Mouse (Mus musculus) myocyte (in vitro differentiated cells): ENCODE measurements around the gene Rbm38. TPM values are rescaled to one million over a fixed set of nuclear protein-coding genes. Genes with fewer than 3 reads are reported as not detected.

Experiments
- H3K27me3 ChIP-seq: one replicate; pipeline ENCODE4 v1.6.1; 2011; ENCODE audit not compliant: control insufficient read depth, insufficient read depth, insufficient read length
- H3K36me3 ChIP-seq: one replicate; pipeline ENCODE4 v1.6.1; 2011; ENCODE audit not compliant: control insufficient read depth, insufficient read depth
- H3K4me2 ChIP-seq: one replicate; pipeline ENCODE4 v1.6.1; 2011; ENCODE audit warnings: low read depth, control low read depth
- H3K4me3 ChIP-seq: one replicate; pipeline ENCODE4 v1.5.1; 2011; ENCODE audit warnings: mild to moderate bottlenecking, control low read depth, moderate library complexity
- H3K79me2 ChIP-seq: one replicate; pipeline ENCODE4 v1.6.1; 2011; ENCODE audit not compliant: control insufficient read depth, insufficient read depth
- H3ac ChIP-seq: one replicate; pipeline ENCODE4 v1.6.1; 2011; ENCODE audit not compliant: control insufficient read depth, insufficient read length
- CEBPB ChIP-seq: IDR thresholded peaks from 2 replicates; pipeline ENCODE4 v1.6.1; 2011; ENCODE audit warnings: mild to moderate bottlenecking, moderate library complexity; ENCODE audit not compliant: poor library complexity, insufficient read depth, severe bottlenecking
- E2F4 ChIP-seq: IDR thresholded peaks from one replicate; pipeline ENCODE4 v1.6.1; 2011; ENCODE audit warnings: mild to moderate bottlenecking, control low read depth, moderate library complexity; ENCODE audit not compliant: insufficient read depth
- MAX ChIP-seq: IDR thresholded peaks from one replicate; pipeline ENCODE4 v1.6.1; 2011; ENCODE audit warnings: low read depth, mild to moderate bottlenecking, control low read depth
- MYOD1 ChIP-seq, 3 experiments: IDR thresholded peaks; one replicate each; pipeline ENCODE4 v1.6.1; 2011; ENCODE audit warnings: control low read depth in 2 of 3, low read depth in 2 of 3, mild to moderate bottlenecking in 2 of 3, moderate library complexity in 1 of 3; ENCODE audit not compliant: insufficient read length in 2 of 3, control insufficient read depth in 1 of 3
- MYOG ChIP-seq, 3 experiments: IDR thresholded peaks; one replicate each; pipeline ENCODE4 v1.6.1; 2011; ENCODE audit warnings: control low read depth in 2 of 3, low read depth in 2 of 3, mild to moderate bottlenecking in 2 of 3; ENCODE audit not compliant: insufficient read length in 2 of 3, control insufficient read depth in 1 of 3, insufficient read depth in 1 of 3
- POLR2A ChIP-seq: IDR thresholded peaks from one replicate; pipeline ENCODE4 v1.6.1; 2011; ENCODE audit warnings: low read depth, mild to moderate bottlenecking, control low read depth, moderate library complexity; ENCODE audit not compliant: insufficient read length
- POLR2AphosphoS2 ChIP-seq: IDR thresholded peaks from one replicate; pipeline ENCODE4 v1.6.1; 2011; ENCODE audit warnings: low read depth, control low read depth; ENCODE audit not compliant: insufficient read length
- REST ChIP-seq: IDR thresholded peaks from one replicate; pipeline ENCODE4 v1.6.1; 2011; ENCODE audit warnings: mild to moderate bottlenecking, control low read depth, moderate library complexity; ENCODE audit not compliant: insufficient read depth, insufficient read length
- SRF ChIP-seq: IDR thresholded peaks from one replicate; pipeline ENCODE4 v1.6.1; 2011; ENCODE audit warnings: low read depth; ENCODE audit not compliant: control insufficient read depth, insufficient read length
- TCF12 ChIP-seq: IDR thresholded peaks from one replicate; pipeline ENCODE4 v1.6.1; 2011; ENCODE audit warnings: mild to moderate bottlenecking, control low read depth; ENCODE audit not compliant: poor library complexity, insufficient read depth, severe bottlenecking
- TCF3 ChIP-seq: IDR thresholded peaks from one replicate; pipeline ENCODE4 v1.6.1; 2011; ENCODE audit warnings: low read depth, control low read depth; ENCODE audit not compliant: insufficient read length
- USF1 ChIP-seq: IDR thresholded peaks from one replicate; pipeline ENCODE4 v1.6.1; 2011; ENCODE audit warnings: low read depth, mild to moderate bottlenecking, control low read depth, moderate library complexity
- polyA plus RNA-seq: library from polyadenylated mRNA; unstranded; fragments of >200 nt; fragmentation: generic; extraction: Trizol; gene quantifications from one replicate; pipeline ENCODE4 v1.2.1, GENCODE M21; 2012; ENCODE audit warnings: missing spikeins

The Rbm38 gene
- polyA plus RNA-seq, 1 experiment = 124 TPM

DNA sequence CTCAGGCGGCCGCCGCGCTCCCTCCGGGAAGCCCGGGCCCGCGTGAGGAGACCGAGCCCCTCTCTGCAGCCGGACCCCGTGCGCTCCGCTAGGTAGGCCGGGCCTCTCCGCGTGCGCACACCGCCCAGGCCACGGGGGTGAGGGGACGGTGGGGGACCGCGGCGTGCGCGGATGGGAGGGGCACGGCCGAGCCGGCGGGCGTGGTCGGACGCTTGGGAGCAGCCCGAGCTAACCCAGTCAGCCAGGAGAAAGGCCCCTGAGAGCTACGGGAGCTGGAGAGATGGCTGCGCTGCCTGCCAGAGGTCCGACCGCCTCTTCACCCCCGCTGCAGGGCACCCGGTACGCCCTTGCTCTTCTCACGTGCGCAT is 20.0 kb upstream of the Rbm38 start:
- Histone ChIP-seq H3K27me3 (no peaks in the 10 kb centered on the region), H3K4me3 (peak overlapping the region; percentile 51), H3K36me3 (peaks cover 7% of the 10 kb centered on the region), H3K4me2 (peak overlapping the region; percentile 89), H3K79me2 (peaks cover 27% of the 10 kb centered on the region), H3ac (peak overlapping the region; percentile 87)
- TF ChIP-seq REST (no peak), MYOG (IDR thresholded peaks at IDR 0.05; ENCODE audit: control insufficient read depth in 1 of 3, insufficient read depth in 1 of 3, insufficient read length in 2 of 3, low read depth in 2 of 3) (peak in 1 of 3 experiments; percentile 2), MAX (no peak)

DNA sequence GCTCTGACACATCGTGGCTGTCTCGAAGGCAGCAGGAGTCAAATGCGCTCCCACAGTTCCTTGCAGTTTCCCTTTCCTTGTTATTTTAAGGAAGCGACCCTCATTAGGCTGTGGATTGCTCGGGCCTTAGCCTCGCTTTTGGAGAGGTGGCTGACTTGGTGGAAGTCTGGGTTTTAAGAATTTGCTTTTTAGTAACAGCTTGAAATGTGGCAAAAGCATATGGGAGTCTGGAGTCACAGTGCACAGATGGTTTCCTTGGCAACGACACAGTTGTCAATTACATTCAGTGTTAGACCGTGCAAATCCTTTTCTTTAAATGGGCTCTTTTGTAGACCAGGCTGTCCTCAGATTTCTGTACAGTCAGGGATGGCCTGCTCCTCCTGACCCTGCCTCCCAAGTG is 19.4 kb upstream of the Rbm38 start:
- H3K4me2 ChIP-seq = peak overlapping the region; percentile 89
- peak overlapping the region; percentile 87 for H3ac ChIP-seq
- peaks cover 11% of the 10 kb centered on the region for H3K36me3 ChIP-seq
- TF ChIP-seq SRF (no peak), MAX (no peak), CEBPB (no peak), TCF3 (no peak), MYOD1 (IDR thresholded peaks at IDR 0.05; ENCODE audit: control insufficient read depth in 1 of 3, insufficient read length in 2 of 3, low read depth in 2 of 3) (no peak)
- no peaks in the 10 kb centered on the region for H3K27me3 ChIP-seq
- peak overlapping the region; percentile 51 for H3K4me3 ChIP-seq
- peaks cover 27% of the 10 kb centered on the region for H3K79me2 ChIP-seq

DNA sequence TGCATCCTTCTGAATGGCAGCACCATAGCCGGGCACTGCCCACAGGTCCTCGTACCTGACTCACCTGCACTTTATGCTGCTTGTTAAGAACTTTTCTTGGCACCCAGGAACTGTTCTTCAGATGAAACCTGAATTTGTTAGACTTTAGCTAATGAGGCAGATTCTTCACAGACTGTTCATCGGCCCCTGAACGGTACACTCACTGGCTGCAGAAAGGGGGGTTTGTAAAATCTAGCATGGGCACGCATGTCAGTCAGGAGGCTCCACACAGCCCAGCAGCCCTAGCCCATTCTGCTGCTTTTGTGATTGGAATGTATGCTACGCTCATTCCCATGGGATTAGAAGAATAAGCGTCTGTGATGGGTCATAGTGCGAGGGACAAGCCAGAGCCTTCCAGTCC is 16.6 kb upstream of the Rbm38 start:
- H3K36me3 ChIP-seq = peaks cover 30% of the 10 kb centered on the region
- no peak overlapping the region for H3ac ChIP-seq
- H3K4me3 ChIP-seq = no peak overlapping the region
- H3K79me2 ChIP-seq = peaks cover 27% of the 10 kb centered on the region
- no peak overlapping the region for H3K4me2 ChIP-seq
- no peak for TF ChIP-seq SRF
- no peak for TF ChIP-seq CEBPB
- TF ChIP-seq POLR2A = no peak
- TF ChIP-seq TCF3 = no peak
- no peak for TF ChIP-seq TCF12
- no peak for TF ChIP-seq MYOD1 (IDR thresholded peaks at IDR 0.05; ENCODE audit: control insufficient read depth in 1 of 3, insufficient read length in 2 of 3, low read depth in 2 of 3)
- TF ChIP-seq USF1 = no peak
- no peak for TF ChIP-seq E2F4
- TF ChIP-seq POLR2AphosphoS2 = no peak
- TF ChIP-seq MAX = no peak
- no peak for TF ChIP-seq MYOG (IDR thresholded peaks at IDR 0.05; ENCODE audit: control insufficient read depth in 1 of 3, insufficient read depth in 1 of 3, insufficient read length in 2 of 3, low read depth in 2 of 3)
- no peak for TF ChIP-seq REST
- H3K27me3 ChIP-seq = no peaks in the 10 kb centered on the region

DNA sequence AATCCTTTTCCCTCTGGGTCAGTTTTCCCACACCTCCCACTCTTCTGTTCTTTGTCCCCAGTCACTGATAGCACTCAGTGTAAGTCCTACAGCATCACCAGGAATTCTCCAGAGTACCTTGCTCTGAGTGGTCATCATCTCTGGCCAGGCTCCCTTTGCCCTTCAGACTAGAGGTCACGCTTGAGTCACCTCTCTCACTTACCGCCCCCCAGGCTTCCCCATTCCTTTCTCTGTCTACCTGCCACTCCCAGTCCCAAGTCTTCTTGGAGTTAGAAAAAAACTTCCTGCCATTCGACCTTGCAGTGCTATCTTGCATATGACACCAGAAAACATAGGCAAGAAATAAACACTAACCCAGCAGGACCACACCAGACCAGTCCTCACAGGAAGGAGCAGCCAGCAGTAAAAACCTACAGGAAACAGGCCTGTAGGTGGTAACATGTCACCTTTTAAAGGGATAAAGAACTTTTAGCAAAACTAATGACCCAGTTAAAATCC is 10.0 kb upstream of the Rbm38 start:
- TF ChIP-seq REST (no peak), POLR2AphosphoS2 (no peak), MYOG (IDR thresholded peaks at IDR 0.05; ENCODE audit: control insufficient read depth in 1 of 3, insufficient read depth in 1 of 3, insufficient read length in 2 of 3, low read depth in 2 of 3) (no peak), TCF3 (no peak), TCF12 (no peak), MAX (no peak), MYOD1 (IDR thresholded peaks at IDR 0.05; ENCODE audit: control insufficient read depth in 1 of 3, insufficient read length in 2 of 3, low read depth in 2 of 3) (no peak), CEBPB (no peak), E2F4 (no peak), USF1 (no peak), SRF (no peak), POLR2A (no peak)
- Histone ChIP-seq H3K36me3 (peaks cover 53% of the 10 kb centered on the region), H3ac (no peak overlapping the region), H3K27me3 (no peaks in the 10 kb centered on the region), H3K4me2 (no peak overlapping the region), H3K4me3 (no peak overlapping the region), H3K79me2 (no peaks in the 10 kb centered on the region)

DNA sequence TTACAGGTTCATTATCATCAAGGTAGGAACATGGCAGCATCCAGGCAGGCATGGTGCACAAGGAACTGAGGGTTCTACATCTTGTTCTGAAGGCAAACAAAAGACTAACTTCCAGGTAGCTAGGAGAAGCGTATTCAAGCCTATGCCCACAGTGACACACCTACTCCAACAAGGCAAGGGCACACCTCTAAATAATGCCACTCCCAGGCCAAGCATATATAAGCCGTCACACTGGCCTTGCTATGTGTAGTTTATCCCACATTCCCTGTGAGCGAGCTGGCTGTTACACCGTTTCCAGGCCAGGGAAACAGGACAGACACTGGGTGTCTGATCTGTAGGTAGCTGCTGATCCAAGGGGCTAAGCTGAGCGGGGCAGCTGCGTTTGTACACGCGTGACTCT is 8.9 kb upstream of the Rbm38 start:
- Histone ChIP-seq H3K4me2 (no peak overlapping the region), H3ac (no peak overlapping the region), H3K4me3 (no peak overlapping the region), H3K27me3 (no peaks in the 10 kb centered on the region), H3K79me2 (no peaks in the 10 kb centered on the region), H3K36me3 (peaks cover 48% of the 10 kb centered on the region)
- TF ChIP-seq MYOG (IDR thresholded peaks at IDR 0.05; ENCODE audit: control insufficient read depth in 1 of 3, insufficient read depth in 1 of 3, insufficient read length in 2 of 3, low read depth in 2 of 3) = no peak
- TF ChIP-seq CEBPB = no peak
- no peak for TF ChIP-seq E2F4
- TF ChIP-seq POLR2A = no peak
- TF ChIP-seq SRF = no peak
- no peak for TF ChIP-seq MAX
- no peak for TF ChIP-seq TCF3
- no peak for TF ChIP-seq REST
- TF ChIP-seq POLR2AphosphoS2 = no peak
- no peak for TF ChIP-seq TCF12
- no peak for TF ChIP-seq USF1
- no peak for TF ChIP-seq MYOD1 (IDR thresholded peaks at IDR 0.05; ENCODE audit: control insufficient read depth in 1 of 3, insufficient read length in 2 of 3, low read depth in 2 of 3)
